ENCODE assay signal across 12 mouse cellular contexts in genomic region chr12:25924526-25924925, GRCm38 (mm10).
A peak's percentile ranks its signal among the peaks of the same experiment; 100 is the strongest.
DNase-seq lines count a peak whose midpoint lies in the region; ATAC-seq and TF ChIP-seq lines count a peak whose summit lies in the region.
"Had no signal": no experiment of that assay in that cellular context is flagged by ENCODE, and none has a peak within 500 bp of the region (broad histone marks: within the 10 kb centered on the region; RNA-seq: fewer than 3 reads in every experiment).

No protein-coding gene starts in this region.

- H3K9me3 ChIP-seq in forebrain, embryonic 12.5 days, result no peaks in the 10 kb centered on the region
- no peaks in the 10 kb centered on the region for H3K9me3 ChIP-seq in forebrain, embryonic 10.5 days
- no peaks in the 10 kb centered on the region for H3K9me3 ChIP-seq in hindbrain, embryonic 11.5 days (ENCODE audit: control insufficient read depth, low read length)
- H3K9me3 ChIP-seq in stomach, postnatal 0 days (ENCODE audit: control insufficient read depth, low read length), result no peaks in the 10 kb centered on the region

- 67% methylated on average over 9 of the region's 9 CpGs for WGBS in forebrain, embryonic 12.5 days
- WGBS in forebrain, embryonic 10.5 days, result 81% methylated on average over 9 of the region's 9 CpGs
- WGBS in hindbrain, embryonic 11.5 days, result 59% methylated on average over 9 of the region's 9 CpGs
- WGBS in stomach, postnatal 0 days, result 76% methylated on average over 9 of the region's 9 CpGs

- no peak for TF ChIP-seq CTCF in stomach, postnatal 0 days (IDR thresholded peaks at IDR 0.05; ENCODE audit: low read depth)

- no peaks in the 10 kb centered on the region for H3K27me3 ChIP-seq in forebrain, embryonic 12.5 days
- no peaks in the 10 kb centered on the region for H3K27me3 ChIP-seq in forebrain, embryonic 10.5 days (ENCODE audit: poor library complexity, severe bottlenecking)
- no peaks in the 10 kb centered on the region for H3K27me3 ChIP-seq in hindbrain, embryonic 11.5 days (ENCODE audit: control insufficient read depth, insufficient read depth, low read length)
- H3K27me3 ChIP-seq in stomach, postnatal 0 days (ENCODE audit: control insufficient read depth, insufficient read depth, low read length), result no peaks in the 10 kb centered on the region

- no peak for DNase-seq in forebrain, embryonic 10.5 days (ENCODE audit: extremely low spot score, low spot score)
- DNase-seq in hindbrain, embryonic 11.5 days (ENCODE audit: low spot score), result peak; percentile 24
- peak; percentile 22 to 61 for DNase-seq in left cerebral cortex, postnatal 25 days (ENCODE audit: low spot score in 2 of 2)
- peak; percentile 60 to 73 for DNase-seq in right cerebral cortex, postnatal 10 days (ENCODE audit: low spot score in 2 of 2)
- DNase-seq in spleen, postnatal 14 days (ENCODE audit: low spot score in 2 of 2), result no peak
- DNase-seq in stomach, postnatal 0 days (ENCODE audit: low spot score), result no peak
- DNase-seq in liver, result no peak
- DNase-seq: adrenal gland, adult 2 months; cerebellum, adult 9-10 months; thymus, postnatal 4 days had no signal

- H3K27ac ChIP-seq in forebrain, embryonic 12.5 days, result no peak overlapping the region
- H3K27ac ChIP-seq in forebrain, embryonic 10.5 days, result no peak overlapping the region
- H3K27ac ChIP-seq in hindbrain, embryonic 11.5 days (ENCODE audit: low read depth, low read length), result no peak overlapping the region
- no peak overlapping the region for H3K27ac ChIP-seq in stomach, postnatal 0 days (replicated peaks)
- H3K27ac ChIP-seq: liver, embryonic 14.5 days had no signal

- no peak overlapping the region for H3K4me3 ChIP-seq in forebrain, embryonic 12.5 days (replicated peaks)
- H3K4me3 ChIP-seq in forebrain, embryonic 10.5 days, result no peak overlapping the region
- H3K4me3 ChIP-seq in hindbrain, embryonic 11.5 days (ENCODE audit: low read depth, low read length), result no peak overlapping the region
- H3K4me3 ChIP-seq in stomach, postnatal 0 days (ENCODE audit: low read depth, low read length), result no peak overlapping the region

- no peaks in the 10 kb centered on the region for H3K36me3 ChIP-seq in forebrain, embryonic 12.5 days (replicated peaks)
- H3K36me3 ChIP-seq in forebrain, embryonic 10.5 days (replicated peaks), result no peaks in the 10 kb centered on the region
- no peaks in the 10 kb centered on the region for H3K36me3 ChIP-seq in hindbrain, embryonic 11.5 days (ENCODE audit: control insufficient read depth, insufficient read depth, low read length)
- H3K36me3 ChIP-seq in stomach, postnatal 0 days (ENCODE audit: control insufficient read depth, insufficient read depth, low read length), result no peaks in the 10 kb centered on the region

- intact Hi-C loops in left cerebral cortex, postnatal 25 days (cut with DNase I), result no loop called here

- no peak overlapping the region for H3K4me2 ChIP-seq in forebrain, embryonic 12.5 days
- H3K4me2 ChIP-seq in hindbrain, embryonic 11.5 days (replicated peaks; ENCODE audit: low read depth, low read length), result no peak overlapping the region
- no peak overlapping the region for H3K4me2 ChIP-seq in stomach, postnatal 0 days (replicated peaks; ENCODE audit: low read depth)

- 0 out of 2 replicates have a peak, but pooled peaks have one; percentile 33 for ATAC-seq in forebrain, embryonic 12.5 days (ENCODE audit: low FRiP score)
- ATAC-seq in hindbrain, embryonic 11.5 days (ENCODE audit: low FRiP score), result peak; percentile 22; the same call in 1 of the 2 replicates
- ATAC-seq in stomach, postnatal 0 days (ENCODE audit: low FRiP score, low TSS enrichment), result no peak

- TF ChIP-seq EP300 in stomach, postnatal 0 days (optimal IDR thresholded peaks at IDR 0.05), result no peak

- no peak overlapping the region for H3K9ac ChIP-seq in forebrain, embryonic 12.5 days
- H3K9ac ChIP-seq in hindbrain, embryonic 11.5 days (ENCODE audit: low read depth, low read length), result no peak overlapping the region
- no peak overlapping the region for H3K9ac ChIP-seq in stomach, postnatal 0 days (ENCODE audit: low read length)
- H3K9ac ChIP-seq: liver, embryonic 14.5 days had no signal

- H3K4me1 ChIP-seq in forebrain, embryonic 12.5 days, result peaks cover 16% of the 10 kb centered on the region
- H3K4me1 ChIP-seq in forebrain, embryonic 10.5 days, result peaks cover 16% of the 10 kb centered on the region
- H3K4me1 ChIP-seq in hindbrain, embryonic 11.5 days (replicated peaks; ENCODE audit: control insufficient read depth, insufficient read depth, low read length), result no peaks in the 10 kb centered on the region
- H3K4me1 ChIP-seq in stomach, postnatal 0 days (replicated peaks; ENCODE audit: control insufficient read depth, insufficient read depth), result no peaks in the 10 kb centered on the region

Comparison
In these comparisons a context has a peak if more than half of its experiments do, and no peak if none do; other contexts are left out.
1. DNase-seq: peak in hindbrain, embryonic 11.5 days (single experiment), left cerebral cortex, postnatal 25 days (2 of 2) and right cerebral cortex, postnatal 10 days (2 of 2); none in forebrain, embryonic 10.5 days (single experiment), spleen, postnatal 14 days (0 of 2), stomach, postnatal 0 days (single experiment) and liver (single experiment).